Mouse (Mus musculus) small intestine, adult 2 months (tissue): Measurements from ENCODE around the gene Idh3g. TPM values are rescaled to one million over a fixed set of nuclear protein-coding genes. Genes with fewer than 3 reads are reported as not detected.

ENCODE experiments used
- H3K27ac ChIP-seq: fragments of 200-500 bp; 2 replicates; pipeline ENCODE4 v1.5.1; 2012; ENCODE audit warnings: low read depth, low read length, control low read depth, inconsistent platforms; ENCODE audit not compliant: insufficient read depth
- H3K27me3 ChIP-seq: fragments of 200-500 bp; 2 replicates; pipeline ENCODE4 v1.6.1; 2012; ENCODE audit warnings: mild to moderate bottlenecking, moderate library complexity, low read length, inconsistent platforms; ENCODE audit not compliant: control insufficient read depth, insufficient read depth
- H3K36me3 ChIP-seq: fragments of 200-500 bp; 2 replicates; pipeline ENCODE4 v1.6.1; 2012; ENCODE audit warnings: mild to moderate bottlenecking, low read length, control low read depth, inconsistent platforms; ENCODE audit not compliant: control insufficient read depth, insufficient read depth
- H3K4me1 ChIP-seq: fragments of 200-500 bp; 2 replicates; pipeline ENCODE4 v1.6.1; 2012; ENCODE audit warnings: low read length, inconsistent platforms, mixed read lengths; ENCODE audit not compliant: control insufficient read depth, insufficient read depth, insufficient read length
- H3K4me3 ChIP-seq: fragments of 200-500 bp; 2 replicates; pipeline ENCODE4 v1.5.1; 2012; ENCODE audit warnings: low read depth, mild to moderate bottlenecking, control low read depth, inconsistent platforms, low read length, moderate library complexity
- CTCF ChIP-seq: fragments of 200-500 bp; IDR thresholded peaks from 2 replicates; pipeline ENCODE4 v1.5.1; 2012; ENCODE audit warnings: low read depth, mild to moderate bottlenecking, control low read depth, inconsistent platforms, low read length, moderate library complexity, mixed read lengths; ENCODE audit not compliant: insufficient replicate concordance, insufficient read length; ENCODE audit errors: extremely low read depth
- POLR2A ChIP-seq: fragments of 200-500 bp; IDR thresholded peaks from 2 replicates; pipeline ENCODE4 v1.6.1; 2012; ENCODE audit warnings: low read depth, mild to moderate bottlenecking, control low read depth, inconsistent platforms, low read length, moderate library complexity
- WGBS: fragments of 180-500 bp; shearing (Covaris S2); methylation state at CpG from one replicate; pipeline ENCODE4 v1.1.7; 2018; 5-methylcytosine and 5-hydroxymethylcytosine counted together
- polyA plus RNA-seq: library from polyadenylated mRNA; depleted of rRNA; stranded (reverse); fragments of >200 nt; gene quantifications from 2 replicates; pipeline ENCODE4 v1.2.3, GENCODE M21; 2012; rRNA removed

Gene Idh3g
- 177 and 266 TPM in 2 replicates for polyA plus RNA-seq

DNA sequence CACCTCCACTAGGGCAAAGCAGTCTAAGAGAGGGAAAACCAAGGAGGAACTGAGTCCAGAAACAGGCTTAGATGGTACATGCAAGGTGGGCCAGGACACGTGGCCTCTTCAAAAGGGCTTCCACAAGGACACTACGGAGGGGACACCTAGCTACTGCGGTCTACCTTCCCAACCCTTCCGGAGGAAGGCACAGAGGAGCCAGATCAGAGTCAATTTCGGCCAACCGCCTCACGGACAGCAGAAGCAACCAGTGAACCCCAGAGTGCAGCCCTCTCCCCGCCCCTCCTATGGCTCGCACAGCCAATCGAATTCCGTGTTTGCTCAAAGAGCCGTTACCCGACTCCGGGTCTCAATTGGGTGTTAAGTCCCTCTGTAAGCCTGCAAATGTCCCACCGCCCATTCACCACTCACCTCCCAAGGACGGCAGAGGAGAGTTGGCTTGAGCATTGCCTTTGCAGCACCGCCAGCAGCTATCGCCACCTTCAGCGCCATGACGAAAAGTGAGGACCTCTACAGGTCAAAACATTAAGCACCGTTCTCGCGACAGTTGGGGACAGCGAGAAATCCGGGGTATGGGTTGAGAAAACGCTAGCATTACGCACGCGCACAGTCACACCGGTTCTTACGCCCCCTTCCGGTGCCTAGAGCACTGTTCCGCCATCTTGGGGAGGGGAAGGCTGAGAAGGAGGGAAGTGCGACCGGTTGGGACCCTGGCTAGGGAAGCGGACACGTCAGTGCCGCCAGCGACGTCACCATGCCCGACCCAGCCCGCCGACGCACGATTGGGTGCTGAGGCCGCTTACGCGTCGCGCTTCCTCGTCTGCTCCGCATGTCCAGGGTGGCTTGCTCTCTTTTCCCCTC lies at the start of gene Idh3g, which contains the start of gene Ssr4:
TSS of gene Idh3g (minus strand) at position 534 of the 861 bp plus-strand sequence.
TSS of gene Ssr4 (plus strand) at position 665 of the 861 bp plus-strand sequence.
- Histone ChIP-seq H3K4me3 (peak within 1 kb of the TSS; percentile 91), H3K4me1 (peaks cover 4% of the 10 kb centered on the region; the same call in 1 of the 2 replicates), H3K27me3 (no peaks in the 10 kb centered on the region), H3K36me3 (peaks cover 24% of the 10 kb centered on the region), H3K27ac (peak within 1 kb of the TSS; percentile 91)
- TF ChIP-seq POLR2A, result peak; percentile 60; the same call in 1 of the 2 replicates
- TF ChIP-seq CTCF, result peak; percentile 51; the same call in 1 of the 2 replicates
- WGBS, result 15% methylated on average over 52 of the region's 52 CpGs

DNA sequence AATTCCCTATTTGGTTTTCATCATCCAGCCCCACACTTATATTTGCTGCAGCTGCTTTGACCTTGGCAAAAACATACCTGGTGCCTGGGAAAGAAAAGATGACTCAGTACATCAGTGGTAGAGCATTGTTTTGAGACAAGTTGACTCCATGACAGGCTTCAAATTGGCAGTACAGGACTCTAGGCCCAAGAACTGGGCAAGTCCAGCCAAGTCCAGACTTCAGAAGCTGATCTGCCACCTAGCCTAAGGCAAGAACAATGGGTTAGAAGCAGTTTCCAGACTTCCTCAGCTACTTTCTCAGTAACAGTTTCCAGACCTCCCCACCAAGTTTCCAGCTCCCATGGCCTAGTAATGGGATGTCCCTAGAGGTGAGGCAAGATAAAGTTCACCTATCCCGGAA lies 49.0 kb upstream of the Idh3g start:
- H3K27me3 ChIP-seq, result no peaks in the 10 kb centered on the region
- 92% methylated on average over 1 of the region's 1 CpGs for WGBS
- H3K4me1 ChIP-seq, result no peaks in the 10 kb centered on the region
- H3K36me3 ChIP-seq, result no peaks in the 10 kb centered on the region
- TF ChIP-seq POLR2A (no peak), CTCF (no peak)
- no peak overlapping the region for H3K4me3 ChIP-seq
- no peak overlapping the region for H3K27ac ChIP-seq

DNA sequence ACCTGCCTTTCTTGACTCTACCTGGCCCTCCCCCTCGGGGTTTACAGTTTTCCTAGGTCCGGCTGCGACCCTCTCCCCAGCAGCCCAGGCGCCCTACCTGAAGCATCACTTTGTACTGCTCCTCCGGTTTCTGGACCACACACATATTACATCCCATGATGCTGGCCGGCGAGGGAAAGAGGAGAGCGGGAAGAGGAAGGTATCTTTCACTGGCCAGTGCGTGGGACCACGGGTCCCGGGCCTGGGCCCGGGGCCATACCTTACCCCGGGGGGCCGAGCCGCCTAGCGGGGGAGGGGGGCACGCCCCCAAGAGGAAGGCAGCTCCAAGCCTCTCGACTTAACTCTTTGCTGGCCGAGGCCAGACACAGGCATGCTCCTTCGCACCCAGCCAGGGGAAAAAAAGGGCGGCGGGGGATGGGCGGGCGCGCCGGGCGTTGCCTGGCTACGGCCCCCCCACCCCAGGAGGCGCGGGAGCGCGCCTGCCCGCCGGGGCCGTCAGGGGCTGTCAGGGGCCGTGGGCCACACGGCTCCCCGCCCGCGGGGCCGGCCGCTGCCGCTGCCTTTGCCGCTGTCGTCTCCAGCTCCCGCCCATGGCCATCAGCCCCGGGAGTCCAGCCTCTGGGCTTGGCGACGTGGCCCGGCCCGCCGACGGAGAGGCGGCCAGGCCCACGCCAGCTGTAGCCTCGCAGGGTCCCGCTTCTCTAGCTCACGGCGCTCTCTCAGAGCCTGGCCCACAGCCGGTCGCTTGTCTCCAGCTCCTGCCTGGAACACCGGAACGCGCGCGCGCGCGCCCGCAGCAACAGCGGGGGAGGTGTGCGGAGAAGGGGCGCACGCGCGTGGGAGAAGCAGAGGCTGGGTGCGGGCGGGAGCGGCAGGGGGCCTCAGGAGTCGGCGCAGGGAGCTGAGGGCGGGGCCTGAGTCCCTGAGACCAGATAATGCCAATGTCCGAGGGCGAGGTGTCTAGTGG lies 37.8 kb upstream of the Idh3g start, which contains the start of gene Pdzd4:
TSS of gene Pdzd4 (minus strand) at position 785 of the 967 bp plus-strand sequence.
- H3K4me1 ChIP-seq, result no peaks in the 10 kb centered on the region
- H3K4me3 ChIP-seq, result peak within 1 kb of the TSS; percentile 73
- no peaks in the 10 kb centered on the region for H3K36me3 ChIP-seq
- WGBS, result 11% methylated on average over 64 of the region's 84 CpGs
- H3K27ac ChIP-seq, result no peak within 1 kb of the TSS
- 0 out of 2 replicates have a peak, but pooled peaks cover 4% of the 10 kb centered on the region for H3K27me3 ChIP-seq
- TF ChIP-seq CTCF (no peak), POLR2A (no peak)

DNA sequence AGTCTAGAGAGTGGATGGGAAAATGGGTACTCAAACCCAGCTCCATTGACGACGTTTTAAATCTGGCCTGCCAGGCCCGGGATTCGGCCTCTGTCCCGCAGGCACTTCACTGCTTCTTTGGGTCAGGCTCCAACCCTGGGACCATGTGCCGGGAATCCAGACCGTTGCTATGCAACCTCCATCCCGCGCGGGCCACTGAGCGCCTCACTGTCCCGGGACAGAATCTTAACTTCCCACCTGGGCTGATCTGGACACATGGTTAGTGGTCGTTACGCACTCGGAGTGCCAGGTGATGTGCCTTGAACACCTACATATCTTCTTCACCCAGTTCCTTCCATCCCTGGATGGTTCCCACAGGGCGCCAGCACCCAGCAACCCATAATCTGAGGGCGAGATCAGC lies 37.0 kb upstream of the Idh3g start:
- Histone ChIP-seq H3K4me3 (peak overlapping the region; percentile 73; the same call in 1 of the 2 replicates), H3K27me3 (0 out of 2 replicates have a peak, but pooled peaks cover 4% of the 10 kb centered on the region), H3K36me3 (no peaks in the 10 kb centered on the region), H3K4me1 (no peaks in the 10 kb centered on the region), H3K27ac (no peak overlapping the region)
- TF ChIP-seq CTCF, result no peak
- no peak for TF ChIP-seq POLR2A
- WGBS, result 22% methylated on average over 17 of the region's 17 CpGs

DNA sequence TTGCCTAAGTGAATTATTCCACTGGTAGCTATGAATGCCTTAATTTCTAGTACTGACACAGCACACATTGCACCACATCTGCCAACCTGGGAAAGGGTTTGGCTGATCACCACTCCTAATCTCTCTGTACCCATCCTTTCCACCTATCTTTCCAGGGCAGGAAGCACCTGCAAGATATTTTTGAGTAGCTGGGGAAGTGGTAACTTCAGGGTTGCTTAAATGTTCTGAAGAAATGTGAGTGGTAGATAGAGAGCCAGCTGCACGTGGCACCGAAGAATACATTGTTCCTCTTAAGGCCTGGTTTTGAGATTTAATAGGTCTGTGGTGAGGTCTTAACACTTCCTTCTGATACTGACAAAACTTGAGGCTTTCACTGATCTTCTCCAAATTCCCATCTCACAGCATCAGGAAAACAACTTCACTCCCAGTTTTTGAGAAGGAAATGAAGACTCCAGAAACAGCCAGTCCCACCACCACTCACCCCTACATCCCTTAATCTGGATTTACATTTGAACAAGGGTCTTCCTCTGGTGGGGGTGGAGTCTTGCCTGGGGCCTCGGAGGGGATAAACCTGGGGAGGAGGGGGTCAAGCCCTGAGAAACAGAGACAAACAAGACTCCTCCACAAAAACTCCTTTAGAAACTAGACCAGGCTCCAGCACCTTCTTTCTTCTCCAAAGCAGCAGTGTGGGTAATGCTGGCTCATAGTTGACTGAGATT lies 30.1 kb upstream of the Idh3g start:
- Histone ChIP-seq H3K27me3 (no peaks in the 10 kb centered on the region), H3K27ac (no peak overlapping the region), H3K36me3 (no peaks in the 10 kb centered on the region), H3K4me3 (no peak overlapping the region), H3K4me1 (0 out of 2 replicates have a peak, but pooled peaks cover 2% of the 10 kb centered on the region)
- no peak for TF ChIP-seq POLR2A
- TF ChIP-seq CTCF, result no peak
- 64% methylated on average over 3 of the region's 3 CpGs for WGBS

DNA sequence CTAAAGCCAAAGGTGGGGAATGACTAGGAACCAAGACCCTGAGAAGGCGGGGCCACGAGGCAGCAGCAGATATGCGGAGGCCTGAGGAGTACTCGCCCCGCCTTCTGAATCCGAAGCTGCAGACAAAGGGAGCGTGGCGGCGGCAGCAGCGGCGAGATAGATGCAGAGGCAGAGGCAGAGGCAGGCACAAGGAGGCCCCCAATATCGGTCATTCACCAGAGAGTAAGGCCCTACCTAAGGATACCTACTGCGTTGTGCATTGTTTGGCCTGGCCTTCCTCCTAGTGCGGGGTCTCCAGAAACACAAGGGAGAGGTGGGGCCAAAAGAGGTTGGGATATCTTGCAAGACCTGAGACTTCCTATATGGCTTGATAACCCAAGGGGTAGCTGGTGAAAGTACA lies 28.4 kb upstream of the Idh3g start:
- H3K36me3 ChIP-seq, result no peaks in the 10 kb centered on the region
- H3K4me1 ChIP-seq, result 0 out of 2 replicates have a peak, but pooled peaks cover 2% of the 10 kb centered on the region
- 20% methylated on average over 14 of the region's 14 CpGs for WGBS
- H3K4me3 ChIP-seq, result no peak overlapping the region
- H3K27ac ChIP-seq, result no peak overlapping the region
- no peak for TF ChIP-seq CTCF
- no peak for TF ChIP-seq POLR2A
- no peaks in the 10 kb centered on the region for H3K27me3 ChIP-seq
